Mouse (Mus musculus): ENCODE measurements around the gene Rab42. TPM values are rescaled to one million over a fixed set of nuclear protein-coding genes. Genes with fewer than 3 reads are reported as not detected.

Rab42 gene
- 1.5 and 2.0 TPM in 2 replicates for polyA plus RNA-seq (2015; fragmentation: Nextera tagmentation; extraction: Ambion mirVana)

GRCm38 (mm10) chr4:132302939-132303479, at the start of gene Rab42:
Gene Rab42 (minus strand): TSS chr4:132303385.
- Histone ChIP-seq H3K36me3 (no peaks in the 10 kb centered on the region), H3K4me1 (replicated peaks) (peaks cover 13% of the 10 kb centered on the region), H3K27ac (peak within 1 kb of the TSS; percentile 55), H3K9ac (peak within 1 kb of the TSS; percentile 65), H3K9me3 (replicated peaks) (no peaks in the 10 kb centered on the region), H3K4me2 (peak within 1 kb of the TSS; percentile 70), H3K4me3 (peak within 1 kb of the TSS; percentile 61), H3K27me3 (no peaks in the 10 kb centered on the region)
- WGBS = under 1% methylated on average over 31 of the region's 31 CpGs
- ATAC-seq (replicated peaks; ENCODE audit: insufficient number of reproducible peaks, insufficient read depth, low FRiP score, low read depth) = peak; percentile 74

- Histone ChIP-seq H3K27me3 (no peaks in the 10 kb centered on the region), H3K4me3 (peak overlapping the region; percentile 81), H3K4me1 (replicated peaks) (peaks cover 17% of the 10 kb centered on the region), H3K9ac (peak overlapping the region; percentile 86), H3K36me3 (peaks cover 23% of the 10 kb centered on the region), H3K4me2 (peak overlapping the region; percentile 70), H3K9me3 (replicated peaks) (no peaks in the 10 kb centered on the region), H3K27ac (peak overlapping the region; percentile 96)
- no peak for ATAC-seq (replicated peaks; ENCODE audit: insufficient number of reproducible peaks, insufficient read depth, low FRiP score, low read depth)
- under 1% methylated on average over 14 of the region's 14 CpGs for WGBS
These were observed 49.6 kb upstream of the Rab42 start for GRCm38 (mm10) chr4:132352739-132353138.

- H3K4me3 ChIP-seq = peak overlapping the region; percentile 81; the same call in 1 of the 2 replicates
- H3K27ac ChIP-seq = peak overlapping the region; percentile 6; the same call in 1 of the 2 replicates
- ATAC-seq (replicated peaks; ENCODE audit: insufficient number of reproducible peaks, insufficient read depth, low FRiP score, low read depth) = no peak
- 38% methylated on average over 1 of the region's 1 CpGs for WGBS
- H3K4me1 ChIP-seq (replicated peaks) = peaks cover 17% of the 10 kb centered on the region
- peak overlapping the region; percentile 70 for H3K4me2 ChIP-seq
- no peaks in the 10 kb centered on the region for H3K27me3 ChIP-seq
- peaks cover 12% of the 10 kb centered on the region; the same call in 1 of the 2 replicates for H3K36me3 ChIP-seq
- no peak overlapping the region for H3K9ac ChIP-seq
- no peaks in the 10 kb centered on the region for H3K9me3 ChIP-seq (replicated peaks)
These were observed 48.2 kb upstream of the Rab42 start for GRCm38 (mm10) chr4:132351401-132351800.

GRCm38 (mm10) chr4:132350854-132351253, 47.7 kb upstream of the Rab42 start:
- no peak for ATAC-seq (replicated peaks; ENCODE audit: insufficient number of reproducible peaks, insufficient read depth, low FRiP score, low read depth)

GRCm38 (mm10) chr4:132350123-132350740, 47.0 kb upstream of the Rab42 start:
- Histone ChIP-seq H3K4me2 (no peak overlapping the region), H3K27me3 (no peaks in the 10 kb centered on the region), H3K9me3 (replicated peaks) (no peaks in the 10 kb centered on the region), H3K9ac (no peak overlapping the region; the same call in 1 of the 2 replicates), H3K36me3 (peaks cover 12% of the 10 kb centered on the region; the same call in 1 of the 2 replicates), H3K4me3 (no peak overlapping the region), H3K4me1 (replicated peaks) (peaks cover 14% of the 10 kb centered on the region), H3K27ac (no peak overlapping the region)
- WGBS = 70% methylated on average over 2 of the region's 2 CpGs
- ATAC-seq (replicated peaks; ENCODE audit: insufficient number of reproducible peaks, insufficient read depth, low FRiP score, low read depth) = no peak

More at GRCm38 (mm10) chr4:132350854-132351253, 47.7 kb upstream of the Rab42 start:
- no peaks in the 10 kb centered on the region for H3K27me3 ChIP-seq
- H3K27ac ChIP-seq = peak overlapping the region; percentile 6; the same call in 1 of the 2 replicates
- H3K9ac ChIP-seq = no peak overlapping the region
- peaks cover 14% of the 10 kb centered on the region for H3K4me1 ChIP-seq (replicated peaks)
- no peak overlapping the region for H3K4me2 ChIP-seq
- H3K9me3 ChIP-seq (replicated peaks) = no peaks in the 10 kb centered on the region
- H3K4me3 ChIP-seq = no peak overlapping the region
- H3K36me3 ChIP-seq = peaks cover 12% of the 10 kb centered on the region; the same call in 1 of the 2 replicates
- 75% methylated on average over 3 of the region's 3 CpGs for WGBS

GRCm38 (mm10) chr4:132349495-132350122, 46.4 kb upstream of the Rab42 start:
- 60% methylated on average over 3 of the region's 3 CpGs for WGBS
- Histone ChIP-seq H3K9me3 (replicated peaks) (no peaks in the 10 kb centered on the region), H3K36me3 (peaks cover 12% of the 10 kb centered on the region; the same call in 1 of the 2 replicates), H3K4me3 (no peak overlapping the region), H3K9ac (no peak overlapping the region; the same call in 1 of the 2 replicates), H3K4me1 (replicated peaks) (peaks cover 19% of the 10 kb centered on the region), H3K27me3 (no peaks in the 10 kb centered on the region), H3K4me2 (no peak overlapping the region), H3K27ac (no peak overlapping the region)
- ATAC-seq (replicated peaks; ENCODE audit: insufficient number of reproducible peaks, insufficient read depth, low FRiP score, low read depth) = no peak

GRCm38 (mm10) chr4:132346661-132347060, 43.5 kb upstream of the Rab42 start:
- Histone ChIP-seq H3K4me3 (no peak overlapping the region), H3K9me3 (replicated peaks) (no peaks in the 10 kb centered on the region), H3K4me2 (no peak overlapping the region), H3K36me3 (peaks cover 11% of the 10 kb centered on the region; the same call in 1 of the 2 replicates), H3K4me1 (replicated peaks) (peaks cover 24% of the 10 kb centered on the region), H3K27ac (no peak overlapping the region), H3K9ac (no peak overlapping the region), H3K27me3 (no peaks in the 10 kb centered on the region)
- 45% methylated on average over 2 of the region's 3 CpGs for WGBS
- ATAC-seq (replicated peaks; ENCODE audit: insufficient number of reproducible peaks, insufficient read depth, low FRiP score, low read depth) = no peak

- H3K4me2 ChIP-seq = no peak overlapping the region
- no peak overlapping the region for H3K9ac ChIP-seq
- no peak overlapping the region for H3K4me3 ChIP-seq
- H3K36me3 ChIP-seq = peaks cover 7% of the 10 kb centered on the region; the same call in 1 of the 2 replicates
- no peaks in the 10 kb centered on the region for H3K9me3 ChIP-seq (replicated peaks)
- no peak overlapping the region for H3K27ac ChIP-seq
- H3K27me3 ChIP-seq = no peaks in the 10 kb centered on the region
- WGBS = 79% methylated on average over 4 of the region's 4 CpGs
- H3K4me1 ChIP-seq (replicated peaks) = peaks cover 20% of the 10 kb centered on the region
- ATAC-seq (replicated peaks; ENCODE audit: insufficient number of reproducible peaks, insufficient read depth, low FRiP score, low read depth) = no peak
These were observed 43.1 kb upstream of the Rab42 start for GRCm38 (mm10) chr4:132346261-132346660.

- no peak for ATAC-seq (replicated peaks; ENCODE audit: insufficient number of reproducible peaks, insufficient read depth, low FRiP score, low read depth)
- Histone ChIP-seq H3K9me3 (replicated peaks) (no peaks in the 10 kb centered on the region), H3K4me2 (no peak overlapping the region), H3K9ac (no peak overlapping the region), H3K27me3 (no peaks in the 10 kb centered on the region), H3K27ac (no peak overlapping the region), H3K36me3 (0 out of 2 replicates have a peak, but pooled peaks cover 4% of the 10 kb centered on the region), H3K4me3 (peak overlapping the region; percentile 86), H3K4me1 (replicated peaks) (peaks cover 17% of the 10 kb centered on the region)
- WGBS = 42% methylated on average over 5 of the region's 5 CpGs
These were observed 42.6 kb upstream of the Rab42 start for GRCm38 (mm10) chr4:132345843-132346212.

GRCm38 (mm10) chr4:132345135-132345842, 42.1 kb upstream of the Rab42 start:
- WGBS = under 1% methylated on average over 79 of the region's 83 CpGs
- H3K4me3 ChIP-seq = peak overlapping the region; percentile 86
- H3K27me3 ChIP-seq = no peaks in the 10 kb centered on the region
- peak overlapping the region; percentile 77 for H3K27ac ChIP-seq
- no peaks in the 10 kb centered on the region for H3K36me3 ChIP-seq
- H3K4me1 ChIP-seq (replicated peaks) = peaks cover 20% of the 10 kb centered on the region
- peak overlapping the region; percentile 90 for H3K9ac ChIP-seq
- no peaks in the 10 kb centered on the region for H3K9me3 ChIP-seq (replicated peaks)
- H3K4me2 ChIP-seq = peak overlapping the region; percentile 98
- ATAC-seq (replicated peaks; ENCODE audit: insufficient number of reproducible peaks, insufficient read depth, low FRiP score, low read depth) = peak; percentile 86

Measured in heart, embryonic 15.5 days (tissue).